ENCODE assay signal across 8 mouse cellular contexts in the genomic region with DNA sequence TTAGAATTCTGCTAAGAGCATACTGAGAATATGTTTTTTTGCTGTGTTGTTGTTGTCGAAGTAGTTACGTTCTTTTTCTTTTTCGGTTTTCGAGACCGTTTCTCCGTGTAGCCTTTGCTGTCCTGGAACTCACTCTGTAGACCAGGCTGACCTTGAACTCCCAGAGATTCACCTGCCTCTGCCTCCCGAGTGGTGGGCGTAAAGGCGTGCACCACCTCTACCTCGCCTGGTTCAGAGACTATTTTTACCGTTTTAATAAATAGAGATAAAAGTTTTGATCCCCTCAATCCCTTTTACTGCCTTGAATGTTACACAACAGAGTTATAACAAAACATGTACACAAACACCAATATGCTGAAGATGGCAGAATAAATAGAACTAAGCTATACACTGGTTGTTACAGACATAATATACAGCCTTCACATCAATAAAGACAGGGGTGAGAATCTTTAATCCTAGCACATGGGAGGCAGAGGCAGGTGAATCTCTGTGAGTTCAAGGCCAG. TPM values are rescaled to one million over a fixed set of nuclear protein-coding genes. Genes with fewer than 3 reads are reported as not detected.
DNase-seq lines count a peak whose midpoint lies in the region; ATAC-seq and TF ChIP-seq lines count a peak whose summit lies in the region.

No protein-coding gene starts in this region.

- H3K36me3 ChIP-seq in heart, embryonic 16.5 days (ENCODE audit: control insufficient read depth, insufficient read depth) = no peaks in the 10 kb centered on the region
- no peaks in the 10 kb centered on the region for H3K36me3 ChIP-seq in MEL (ENCODE audit: control insufficient read depth in 1 of 2, insufficient read depth in 2 of 2, low read length in 2 of 2)
- no peaks in the 10 kb centered on the region for H3K36me3 ChIP-seq in hindbrain, embryonic 11.5 days (ENCODE audit: control insufficient read depth, insufficient read depth, low read length)
- H3K36me3 ChIP-seq in midbrain, embryonic 10.5 days = no peaks in the 10 kb centered on the region

- no peaks in the 10 kb centered on the region for H3K9me3 ChIP-seq in heart, embryonic 16.5 days (replicated peaks; ENCODE audit: control insufficient read depth, low read length)
- H3K9me3 ChIP-seq in MEL (replicated peaks; ENCODE audit: insufficient read depth, low read length) = no peaks in the 10 kb centered on the region
- H3K9me3 ChIP-seq in hindbrain, embryonic 11.5 days (ENCODE audit: control insufficient read depth, low read length) = no peaks in the 10 kb centered on the region
- H3K9me3 ChIP-seq in midbrain, embryonic 10.5 days (replicated peaks) = no peaks in the 10 kb centered on the region

- ATAC-seq in heart, embryonic 16.5 days (replicated peaks; ENCODE audit: extremely low read depth, insufficient read depth, low FRiP score) = no peak
- no peak for ATAC-seq in hindbrain, embryonic 11.5 days (ENCODE audit: low FRiP score)

- no peaks in the 10 kb centered on the region for H3K27me3 ChIP-seq in heart, embryonic 16.5 days (ENCODE audit: control insufficient read depth, insufficient read depth, low read length)
- H3K27me3 ChIP-seq in MEL (ENCODE audit: control insufficient read depth in 1 of 2, insufficient read depth in 2 of 2, low read length in 2 of 2) = no peaks in the 10 kb centered on the region
- no peaks in the 10 kb centered on the region for H3K27me3 ChIP-seq in hindbrain, embryonic 11.5 days (ENCODE audit: control insufficient read depth, insufficient read depth, low read length)
- peaks cover 17% of the 10 kb centered on the region for H3K27me3 ChIP-seq in midbrain, embryonic 10.5 days (ENCODE audit: low read depth, poor library complexity, severe bottlenecking)

- 0 out of 2 replicates have a peak, but pooled peaks cover 2% of the 10 kb centered on the region for H3K4me1 ChIP-seq in heart, embryonic 16.5 days (ENCODE audit: control insufficient read depth, insufficient read depth, low read length)
- peaks cover 0 to 4% of the 10 kb centered on the region in 2 experiments; a peak in 1 of 4 replicates for H3K4me1 ChIP-seq in MEL (ENCODE audit: control insufficient read depth in 1 of 2, insufficient read depth in 2 of 2, low read length in 2 of 2)
- H3K4me1 ChIP-seq in hindbrain, embryonic 11.5 days (replicated peaks; ENCODE audit: control insufficient read depth, insufficient read depth, low read length) = 0 out of 2 replicates have a peak, but pooled peaks cover 3% of the 10 kb centered on the region
- H3K4me1 ChIP-seq in midbrain, embryonic 10.5 days = peaks cover 20% of the 10 kb centered on the region

- no peak for TF ChIP-seq POLR2A in MEL (IDR thresholded peaks at IDR 0.05; ENCODE audit: control insufficient read depth in 1 of 2, insufficient read depth in 1 of 2, low read depth in 1 of 2, low read length in 2 of 2, poor library complexity in 1 of 2)

- H3K27ac ChIP-seq in heart, embryonic 16.5 days (ENCODE audit: low read length) = peak overlapping the region; percentile 30; the same call in 1 of the 2 replicates
- peak overlapping the region; percentile 58 for H3K27ac ChIP-seq in MEL (ENCODE audit: control insufficient read depth, low read depth, low read length)
- H3K27ac ChIP-seq in hindbrain, embryonic 11.5 days (ENCODE audit: low read depth, low read length) = no peak overlapping the region
- H3K27ac ChIP-seq in midbrain, embryonic 10.5 days (replicated peaks) = peak overlapping the region; percentile 73

- DNase-seq in heart, adult 9 months (ENCODE audit: low spot score in 2 of 2) = no peak
- DNase-seq in MEL (ENCODE audit: low read depth, low spot score) = no peak
- DNase-seq in hindbrain, embryonic 11.5 days (ENCODE audit: low spot score) = no peak
- no peak for DNase-seq in midbrain, embryonic 10.5 days (ENCODE audit: low spot score)
- DNase-seq in gastrocnemius, postnatal 4 days (ENCODE audit: low spot score in 2 of 2) = no peak
- DNase-seq in urinary bladder, postnatal 36 days (ENCODE audit: low spot score in 2 of 2) = no peak
- DNase-seq in T-cell, adult 2 months (ENCODE audit: low spot score) = no peak

- 55% methylated on average over 11 of the region's 11 CpGs for WGBS in heart, embryonic 16.5 days
- 58% methylated on average over 11 of the region's 11 CpGs for WGBS in hindbrain, embryonic 11.5 days
- 60% methylated on average over 11 of the region's 11 CpGs for WGBS in midbrain, embryonic 10.5 days

- TF ChIP-seq RAD21 in MEL (IDR thresholded peaks at IDR 0.05; ENCODE audit: low read depth, low read length) = no peak

- H3K9ac ChIP-seq in heart, embryonic 16.5 days (ENCODE audit: low read length) = peak overlapping the region; percentile 53
- peak overlapping the region; percentile 65 for H3K9ac ChIP-seq in MEL (ENCODE audit: control insufficient read depth, low read depth, low read length, poor library complexity, severe bottlenecking)
- peak overlapping the region; percentile 32; the same call in 1 of the 2 replicates for H3K9ac ChIP-seq in hindbrain, embryonic 11.5 days (ENCODE audit: low read depth, low read length)

- no peaks in the 10 kb centered on the region for H3K79me2 ChIP-seq in MEL (ENCODE audit: control insufficient read depth, insufficient read depth, low read length, poor library complexity)

- H3K4me2 ChIP-seq in heart, embryonic 16.5 days (ENCODE audit: low read depth, low read length) = peak overlapping the region; percentile 66
- peak overlapping the region; percentile 50 for H3K4me2 ChIP-seq in hindbrain, embryonic 11.5 days (replicated peaks; ENCODE audit: low read depth, low read length)

- H3K4me3 ChIP-seq in heart, embryonic 16.5 days (ENCODE audit: low read length) = peak overlapping the region; percentile 48
- peak overlapping the region; percentile 68 to 72 for H3K4me3 ChIP-seq in MEL (ENCODE audit: control insufficient read depth in 1 of 2, insufficient read depth in 1 of 2, low read depth in 2 of 2, low read length in 2 of 2)
- peak overlapping the region; percentile 36 for H3K4me3 ChIP-seq in hindbrain, embryonic 11.5 days (ENCODE audit: low read depth, low read length)
- H3K4me3 ChIP-seq in midbrain, embryonic 10.5 days = peak overlapping the region; percentile 58

- no peak for TF ChIP-seq EP300 in MEL (IDR thresholded peaks at IDR 0.05; ENCODE audit: low read depth in 1 of 2, low read length in 2 of 2)

- no peak for TF ChIP-seq CTCF in MEL (IDR thresholded peaks at IDR 0.05 in 2 of 3, conservative IDR thresholded peaks at IDR 0.05 in 1 of 3; ENCODE audit: control insufficient read depth in 1 of 3, insufficient read depth in 1 of 3, low read depth in 2 of 3, low read length in 3 of 3, poor library complexity in 1 of 3, severe bottlenecking in 1 of 3)

TF ChIP-seq in MEL, 35 proteins besides CTCF, POLR2A, EP300 and RAD21:
- no peak for TF ChIP-seq SIN3A (IDR thresholded peaks at IDR 0.05; ENCODE audit: low read length)
- TF ChIP-seq MYB (IDR thresholded peaks at IDR 0.05; ENCODE audit: low read depth, low read length) = no peak
- no peak for TF ChIP-seq GATA1 (IDR thresholded peaks at IDR 0.05; ENCODE audit: low read depth, low read length)
- TF ChIP-seq KAT2A (conservative IDR thresholded peaks at IDR 0.05; ENCODE audit: low read depth, low read length) = no peak
- no peak for TF ChIP-seq CHD1 (IDR thresholded peaks at IDR 0.05; ENCODE audit: low read depth, low read length)
- TF ChIP-seq CHD2 (IDR thresholded peaks at IDR 0.05; ENCODE audit: low read length) = no peak
- TF ChIP-seq SMC3 (IDR thresholded peaks at IDR 0.05; ENCODE audit: low read depth, low read length) = no peak
- TF ChIP-seq MAFK (IDR thresholded peaks at IDR 0.05; ENCODE audit: borderline replicate concordance, low read depth, low read length) = no peak
- TF ChIP-seq JUND (IDR thresholded peaks at IDR 0.05; ENCODE audit: low read depth, low read length) = no peak
- TF ChIP-seq USF2 (IDR thresholded peaks at IDR 0.05; ENCODE audit: borderline replicate concordance in 1 of 2, insufficient read depth in 1 of 2, low read depth in 1 of 2, low read length in 2 of 2) = no peak
TF ChIP-seq in MEL: peak in this region for 0.

RNA-seq across cellular contexts. Expression of a gene that starts 14.1 kb away (rescaled TPM):
- polyA plus RNA-seq in heart, embryonic 16.5 days (2015; fragmentation: Nextera tagmentation; extraction: Ambion mirVana) = 85.7 and 89.7 TPM in 2 replicates
- 88.2 and 103 TPM in 2 replicates for total RNA-seq in MEL (2012; rRNA removed)
- polyA plus RNA-seq in MEL (2012; ENCODE audit: insufficient read depth in 1 of 2, insufficient read length in 2 of 2, low read depth in 1 of 2, low replicate concordance in 2 of 2, missing spikeins in 1 of 2) = 10 to 100 TPM in 1 of 2 experiments, not detected in 1; 85.7 TPM
- 230 and 231 TPM in 2 replicates for polyA plus RNA-seq in hindbrain, embryonic 11.5 days (2014; fragmentation: Nextera tagmentation; extraction: Ambion mirVana)
- polyA plus RNA-seq in midbrain, embryonic 10.5 days (2016; fragmentation: Nextera tagmentation; extraction: Ambion mirVana) = 222 and 239 TPM in 2 replicates
- total RNA-seq in gastrocnemius, postnatal 4 days (2021) = 10 to 100 TPM; 64.2 to 73.4 TPM
